Mouse (Mus musculus) brain, embryonic 14.5 days (tissue): Measurements from ENCODE around the gene Dennd4a.

ENCODE experiments used
- CTCF ChIP-seq: fragments of 200-500 bp; IDR thresholded peaks from 2 replicates; pipeline ENCODE4 v1.5.1; 2012; ENCODE audit warnings: inconsistent platforms, mild to moderate bottlenecking, moderate library complexity, borderline replicate concordance; ENCODE audit not compliant: insufficient read depth, insufficient read length; ENCODE audit errors: extremely low read depth
- POLR2A ChIP-seq: fragments of 200-500 bp; IDR thresholded peaks from 2 replicates; pipeline ENCODE4 v1.6.1; 2012; ENCODE audit warnings: mild to moderate bottlenecking, inconsistent platforms, borderline replicate concordance; ENCODE audit not compliant: poor library complexity, insufficient read depth, insufficient read length, severe bottlenecking; ENCODE audit errors: extremely low read depth

DNA sequence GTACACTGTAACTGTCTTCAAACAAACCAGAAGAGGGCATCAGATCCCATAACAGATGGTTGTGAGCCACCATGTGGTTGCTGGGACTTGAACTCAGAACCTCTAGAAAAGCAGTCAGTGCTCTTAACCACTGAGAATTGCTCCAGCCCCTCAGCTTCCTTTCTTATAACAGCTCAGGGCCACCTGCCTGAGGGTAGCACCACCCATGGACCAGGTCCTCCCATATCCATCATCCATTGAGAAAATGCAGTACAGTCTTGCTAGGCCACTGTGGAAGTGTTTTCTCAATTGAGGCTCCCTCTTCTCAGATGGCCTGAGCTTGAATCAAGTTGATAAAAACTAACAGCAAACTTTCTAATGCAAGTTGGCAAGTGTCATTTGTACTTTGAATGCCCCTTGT, 13.0 kb upstream of the Dennd4a start:
- TF ChIP-seq CTCF (no peak), POLR2A (no peak)
